Mouse (Mus musculus) G1E-ER4 (cell line): ENCODE data around the gene Hoxa7. TPM values are rescaled to one million over a fixed set of nuclear protein-coding genes. Genes with fewer than 3 reads are reported as not detected.

Source experiments
- GATA1 ChIP-seq: IDR thresholded peaks from one replicate; pipeline ENCODE4 v1.8.0; 2012; ENCODE audit warnings: low read length, inconsistent platforms
- polyA plus RNA-seq: library from polyadenylated mRNA; stranded (reverse); fragments of >175 nt; gene quantifications from 2 replicates; pipeline ENCODE4 v1.2.3, GENCODE M21; 2012

Hoxa7 gene
- polyA plus RNA-seq, 1 experiment, result not detected

GRCm38 (mm10) chr6:52215771-52216535 is 5.7 kb downstream of the Hoxa7 start:
- TF ChIP-seq GATA1, result no peak

- no peak for TF ChIP-seq GATA1
These were observed 6.6 kb downstream of the Hoxa7 start for GRCm38 (mm10) chr6:52215070-52215469.

GRCm38 (mm10) chr6:52214271-52214670 is 7.4 kb downstream of the Hoxa7 start:
- no peak for TF ChIP-seq GATA1

- TF ChIP-seq GATA1, result no peak
These were observed 8.3 kb downstream of the Hoxa7 start, which contains the start of the genes Hoxa3 and Gm28308 for GRCm38 (mm10) chr6:52213119-52213986. TSS of gene Hoxa3 (minus strand) at chr6:52213336. TSS of gene Gm28308 (minus strand) at chr6:52213339.

- no peak for TF ChIP-seq GATA1
These were observed 9.0 kb downstream of the Hoxa7 start for GRCm38 (mm10) chr6:52212556-52213118.

GRCm38 (mm10) chr6:52211961-52212360 is 9.7 kb downstream of the Hoxa7 start:
- TF ChIP-seq GATA1, result no peak

GRCm38 (mm10) chr6:52211170-52211935 is 10.3 kb downstream of the Hoxa7 start:
- TF ChIP-seq GATA1, result no peak

- no peak for TF ChIP-seq GATA1
These were observed 12.0 kb downstream of the Hoxa7 start for GRCm38 (mm10) chr6:52209685-52210046.

GRCm38 (mm10) chr6:52208868-52209684 is 12.6 kb downstream of the Hoxa7 start:
- TF ChIP-seq GATA1, result no peak

GRCm38 (mm10) chr6:52208072-52208867 is 13.4 kb downstream of the Hoxa7 start, which contains the start of gene Hoxa6:
TSS of gene Hoxa6 (minus strand) at chr6:52208722.
- no peak for TF ChIP-seq GATA1

GRCm38 (mm10) chr6:52207684-52207976 is 14.0 kb downstream of the Hoxa7 start:
- no peak for TF ChIP-seq GATA1

- no peak for TF ChIP-seq GATA1
These were observed 14.6 kb downstream of the Hoxa7 start for GRCm38 (mm10) chr6:52206882-52207683.
